Mouse (Mus musculus) neural tube, embryonic 11.5 days (tissue): ENCODE results near the gene Pcca. TPM values are rescaled to one million over a fixed set of nuclear protein-coding genes. Genes with fewer than 3 reads are reported as not detected.
"Not testable (repeated sequence)": the region's sequence is repeated elsewhere in the genome, so short reads cannot be mapped to it uniquely, and the experiment has no call there.

Experiments used
- ATAC-seq: fragments of 200-750 bp; cut with Nextera tagmentation; 2 replicates; pipeline ENCODE4 v1.8.0; 2017; ENCODE audit warnings: moderate number of reproducible peaks, mild to moderate bottlenecking, moderate TSS enrichment, moderate library complexity; ENCODE audit not compliant: insufficient read depth, low FRiP score, low TSS enrichment
- DNase-seq: peaks from one replicate; pipeline ENCODE4 v3.0.0-alpha.2; 2015; ENCODE audit warnings: low spot score
- H3K27ac ChIP-seq: fragments of 300-500 bp; sonication (generic); 2 replicates; pipeline ENCODE4 v1.5.1; 2014; ENCODE audit warnings: low read depth, mild to moderate bottlenecking, low read length
- H3K27me3 ChIP-seq: fragments of 300-500 bp; sonication (generic); 2 replicates; pipeline ENCODE4 v1.6.1; 2014; ENCODE audit warnings: mild to moderate bottlenecking, low read length, mixed read lengths; ENCODE audit not compliant: control insufficient read depth, insufficient read depth
- H3K36me3 ChIP-seq: fragments of 300-500 bp; sonication (generic); 2 replicates; pipeline ENCODE4 v1.6.1; 2014; ENCODE audit warnings: mild to moderate bottlenecking, low read length, moderate library complexity, mixed read lengths; ENCODE audit not compliant: control insufficient read depth, insufficient read depth
- H3K4me1 ChIP-seq: fragments of 300-500 bp; sonication (generic); 2 replicates; pipeline ENCODE4 v1.6.1; 2014; ENCODE audit warnings: low read length, mixed read lengths; ENCODE audit not compliant: control insufficient read depth, insufficient read depth
- H3K4me2 ChIP-seq: fragments of 300-500 bp; sonication (generic); 2 replicates; pipeline ENCODE4 v1.6.1; 2014; ENCODE audit warnings: low read depth, mild to moderate bottlenecking, moderate library complexity
- H3K4me3 ChIP-seq: fragments of 300-500 bp; sonication (generic); 2 replicates; pipeline ENCODE4 v1.5.1; 2014; ENCODE audit warnings: low read depth, low read length
- H3K9ac ChIP-seq: fragments of 300-500 bp; sonication (generic); 2 replicates; pipeline ENCODE4 v1.6.1; 2014; ENCODE audit warnings: mild to moderate bottlenecking, low read length
- H3K9me3 ChIP-seq: fragments of 300-500 bp; sonication (generic); 2 replicates; pipeline ENCODE4 v1.6.1; 2016; ENCODE audit warnings: low read length; ENCODE audit not compliant: control insufficient read depth
- WGBS: fragments of 180-500 bp; shearing (Covaris S2); extraction: QIAGEN DNeasy Blood & Tissue Kit; methylation state at CpG from one replicate; pipeline ENCODE4 v1.1.7; 2014; 5-methylcytosine and 5-hydroxymethylcytosine counted together
- polyA plus RNA-seq: library from polyadenylated mRNA; unstranded; fragments of >200 nt; fragmentation: Nextera tagmentation; extraction: Ambion mirVana; gene quantifications from 2 replicates; pipeline ENCODE4 v1.2.1, GENCODE M21; 2014

Gene Pcca
- polyA plus RNA-seq, 1 experiment from 2014 or later, result 33.4 TPM

DNA sequence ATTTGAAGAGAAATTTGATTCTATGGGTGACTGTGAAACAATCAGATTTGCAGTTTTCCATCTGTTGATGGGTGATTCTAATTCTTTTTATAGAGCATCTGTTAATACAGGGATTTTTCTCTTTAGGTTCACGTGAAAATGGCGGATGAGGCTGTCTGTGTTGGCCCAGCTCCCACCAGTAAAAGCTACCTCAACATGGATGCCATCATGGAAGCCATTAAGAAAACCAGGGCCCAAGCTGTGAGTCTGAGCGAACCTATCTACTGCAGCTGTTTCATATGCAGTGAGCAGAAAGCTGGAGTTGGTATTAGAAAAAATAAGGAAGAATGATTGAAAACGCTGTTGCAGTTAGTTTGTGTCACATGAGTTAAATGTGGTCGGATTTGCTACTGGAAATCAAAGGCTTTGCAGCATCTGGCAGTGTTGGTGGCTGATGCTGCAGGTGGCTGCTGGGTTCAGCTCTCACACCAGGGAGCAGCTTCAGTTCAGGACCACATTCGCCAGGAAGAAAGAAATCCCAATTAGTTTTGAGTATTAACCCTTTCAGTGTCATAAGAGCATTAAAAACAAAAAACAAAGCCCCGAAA lies 48.5 kb downstream of the Pcca start:
- Histone ChIP-seq H3K9me3 (no peaks in the 10 kb centered on the region), H3K4me1 (no peaks in the 10 kb centered on the region), H3K27me3 (no peaks in the 10 kb centered on the region), H3K36me3 (no peaks in the 10 kb centered on the region), H3K9ac (no peak overlapping the region), H3K4me3 (no peak overlapping the region), H3K4me2 (no peak overlapping the region), H3K27ac (no peak overlapping the region)
- ATAC-seq, result no peak
- DNase-seq, result no peak
- 65% methylated on average over 7 of the region's 7 CpGs for WGBS

DNA sequence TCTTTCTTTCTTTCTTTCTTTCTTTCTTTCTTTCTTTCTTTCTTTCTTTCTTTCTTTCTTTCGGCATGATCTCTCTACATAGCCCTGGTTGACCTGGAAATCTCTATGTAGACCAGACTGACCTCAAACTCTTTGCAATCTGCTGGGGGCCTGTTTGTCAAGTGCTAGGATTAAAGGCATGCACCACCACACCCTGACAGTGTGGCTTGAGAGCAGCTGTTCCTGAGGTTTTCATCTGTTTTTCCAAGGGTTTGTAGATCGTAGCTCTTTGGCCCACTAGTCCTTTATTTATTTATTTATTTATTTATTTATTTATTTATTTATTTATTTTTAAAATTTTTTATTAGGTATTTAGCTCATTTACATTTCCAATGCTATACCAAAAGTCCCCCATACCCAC lies 50.0 kb downstream of the Pcca start:
- 93% methylated on average over 2 of the region's 2 CpGs for WGBS
- ATAC-seq, result not testable (repeated sequence)

DNA sequence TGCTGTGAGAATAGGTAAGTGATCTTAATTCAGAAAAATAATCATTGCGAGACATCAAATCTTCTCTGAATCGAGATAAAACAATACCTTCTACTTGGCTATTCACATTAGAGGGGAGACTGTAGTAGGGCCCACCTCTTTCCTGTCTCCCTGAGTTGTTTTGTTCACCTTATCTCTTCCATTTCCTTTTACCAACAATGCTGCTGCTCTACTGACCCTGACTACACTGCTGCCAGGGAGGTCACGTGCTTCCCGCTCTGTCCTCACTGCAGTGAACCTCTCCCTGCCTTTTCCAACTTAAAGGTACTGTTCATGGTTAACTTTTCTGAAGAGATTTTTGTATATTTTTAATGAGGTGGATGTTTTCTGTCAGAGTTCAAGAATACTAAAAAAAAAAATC lies 52.8 kb downstream of the Pcca start:
- Histone ChIP-seq H3K27ac (no peak overlapping the region), H3K4me3 (no peak overlapping the region), H3K4me2 (no peak overlapping the region), H3K4me1 (no peaks in the 10 kb centered on the region), H3K36me3 (no peaks in the 10 kb centered on the region), H3K9ac (no peak overlapping the region), H3K27me3 (no peaks in the 10 kb centered on the region), H3K9me3 (no peaks in the 10 kb centered on the region)
- no peak for ATAC-seq
- DNase-seq, result no peak
- WGBS, result 90% methylated on average over 4 of the region's 4 CpGs

More for the DNA sequence above, 50.0 kb downstream of the Pcca start:
- not testable (repeated sequence) for H3K9ac ChIP-seq, H3K4me1 ChIP-seq, H3K27ac ChIP-seq, H3K4me2 ChIP-seq, H3K36me3 ChIP-seq, H3K4me3 ChIP-seq, H3K27me3 ChIP-seq, DNase-seq, H3K9me3 ChIP-seq

DNA sequence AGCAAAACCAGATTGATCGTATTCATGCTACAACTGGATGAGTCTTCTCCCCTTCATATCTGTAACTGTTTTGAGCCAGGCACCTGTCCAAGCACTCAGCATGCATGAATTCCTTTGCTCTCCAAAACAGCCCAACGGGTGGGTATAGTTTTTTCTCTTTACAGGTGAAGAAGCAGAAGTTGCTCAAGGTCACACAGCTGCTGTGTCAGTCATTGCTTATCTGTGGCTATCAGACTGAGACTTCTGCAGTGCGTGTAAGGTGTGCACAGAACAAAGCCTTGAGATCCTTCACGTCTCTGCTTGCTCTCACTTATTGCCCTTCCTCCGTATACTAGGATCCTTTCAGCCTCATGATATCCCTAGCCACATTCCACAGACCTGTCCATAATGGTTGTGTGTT lies 63.4 kb downstream of the Pcca start:
- Histone ChIP-seq H3K4me2 (no peak overlapping the region), H3K27ac (no peak overlapping the region), H3K36me3 (no peaks in the 10 kb centered on the region), H3K9me3 (no peaks in the 10 kb centered on the region), H3K9ac (no peak overlapping the region), H3K4me1 (no peaks in the 10 kb centered on the region), H3K4me3 (no peak overlapping the region), H3K27me3 (no peaks in the 10 kb centered on the region)
- DNase-seq, result no peak
- no peak for ATAC-seq
- 85% methylated on average over 5 of the region's 5 CpGs for WGBS

DNA sequence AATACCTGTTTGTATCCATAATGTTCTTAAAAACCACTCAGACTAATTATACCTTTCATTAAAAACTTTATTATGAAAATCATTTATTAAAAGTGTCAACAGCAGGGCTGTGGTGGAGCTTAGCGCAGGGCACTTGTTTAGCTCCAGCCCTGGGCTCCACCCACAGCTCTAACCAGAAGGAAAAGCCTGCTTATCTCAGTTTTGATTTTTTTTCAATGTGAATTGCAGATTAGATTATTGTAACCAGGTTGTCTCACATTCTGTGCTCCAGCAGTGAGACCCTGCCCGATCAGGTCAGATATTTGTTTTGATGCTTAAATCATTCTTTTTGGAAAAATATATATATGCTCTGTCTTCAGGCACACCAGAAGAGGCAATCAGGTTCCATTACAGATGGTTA lies 64.7 kb downstream of the Pcca start:
- 88% methylated on average over 2 of the region's 2 CpGs for WGBS
- ATAC-seq (no peak), DNase-seq (no peak)
- H3K9ac ChIP-seq, result no peak overlapping the region
- no peaks in the 10 kb centered on the region for H3K4me1 ChIP-seq
- H3K9me3 ChIP-seq, result no peaks in the 10 kb centered on the region
- no peaks in the 10 kb centered on the region for H3K36me3 ChIP-seq
- no peaks in the 10 kb centered on the region for H3K27me3 ChIP-seq
- no peak overlapping the region for H3K4me3 ChIP-seq
- H3K4me2 ChIP-seq, result no peak overlapping the region
- no peak overlapping the region for H3K27ac ChIP-seq

DNA sequence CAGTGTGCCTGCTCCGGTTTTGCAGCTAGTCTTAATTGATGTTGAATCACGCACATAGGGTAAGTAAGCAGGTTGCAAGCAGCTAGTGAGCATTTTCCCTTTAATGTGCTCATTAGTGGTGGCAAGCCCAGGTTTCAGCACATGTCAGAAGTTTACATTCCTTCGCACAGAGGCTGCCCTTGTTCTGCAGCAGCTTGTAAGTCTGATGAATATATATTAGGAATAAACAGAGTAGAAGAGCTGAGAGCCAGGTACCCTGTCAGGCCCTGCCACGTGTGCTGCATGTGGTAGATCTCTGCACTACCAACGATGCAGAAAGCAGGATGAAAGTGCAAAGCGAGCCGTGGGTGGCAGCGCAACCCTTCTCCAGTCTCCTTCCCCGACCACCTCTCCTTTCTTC lies 65.7 kb downstream of the Pcca start:
- H3K36me3 ChIP-seq, result no peaks in the 10 kb centered on the region
- H3K9me3 ChIP-seq, result no peaks in the 10 kb centered on the region
- H3K27me3 ChIP-seq, result no peaks in the 10 kb centered on the region
- no peak overlapping the region for H3K4me2 ChIP-seq
- no peak overlapping the region for H3K27ac ChIP-seq
- H3K4me1 ChIP-seq, result no peaks in the 10 kb centered on the region
- H3K4me3 ChIP-seq, result no peak overlapping the region
- WGBS, result 77% methylated on average over 9 of the region's 9 CpGs
- ATAC-seq (no peak), DNase-seq (no peak)
- H3K9ac ChIP-seq, result no peak overlapping the region

DNA sequence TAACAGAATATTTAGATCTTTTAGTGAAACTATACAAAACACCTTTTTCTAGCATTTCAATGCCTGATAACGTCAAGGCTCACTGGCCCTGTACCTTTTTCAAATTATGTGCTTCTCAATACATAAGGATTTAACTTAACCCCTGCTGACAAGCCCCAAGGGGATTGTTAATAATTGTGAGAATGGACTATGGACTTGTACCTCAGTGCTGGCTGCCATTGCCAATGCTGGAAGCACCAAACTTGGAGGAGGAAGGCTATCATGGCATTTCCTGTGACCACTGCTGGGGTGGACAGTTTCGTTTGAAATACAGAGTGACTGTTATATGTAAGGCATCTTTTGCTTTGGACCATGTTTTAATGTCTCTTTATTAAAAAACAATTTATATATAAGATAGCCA lies 68.6 kb downstream of the Pcca start:
- no peaks in the 10 kb centered on the region for H3K9me3 ChIP-seq
- no peaks in the 10 kb centered on the region for H3K27me3 ChIP-seq
- WGBS, result 81% methylated on average over 2 of the region's 2 CpGs
- H3K4me3 ChIP-seq, result no peak overlapping the region
- ATAC-seq, result no peak
- no peak for DNase-seq
- H3K36me3 ChIP-seq, result no peaks in the 10 kb centered on the region
- H3K4me2 ChIP-seq, result no peak overlapping the region
- H3K4me1 ChIP-seq, result no peaks in the 10 kb centered on the region
- H3K9ac ChIP-seq, result no peak overlapping the region
- no peak overlapping the region for H3K27ac ChIP-seq

DNA sequence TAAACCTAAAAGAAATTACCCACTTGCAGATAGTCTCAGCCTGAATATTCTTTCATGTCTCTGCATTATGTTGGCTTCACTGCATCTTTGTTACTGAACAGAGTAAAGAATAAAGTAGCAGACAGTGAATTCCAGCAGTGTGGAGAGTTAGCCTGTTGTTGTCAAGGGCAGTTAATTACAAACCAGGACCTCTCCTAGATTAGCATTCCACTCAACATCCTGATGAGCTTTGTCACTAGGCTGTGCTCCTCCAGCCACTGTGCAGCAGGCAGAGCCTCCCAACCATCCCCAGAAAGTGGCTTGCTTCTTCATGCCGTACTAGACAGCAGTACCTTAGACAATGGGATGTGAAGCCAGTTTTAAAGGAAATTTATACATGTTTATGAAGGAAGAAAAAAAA lies 72.4 kb downstream of the Pcca start:
- Histone ChIP-seq H3K36me3 (no peaks in the 10 kb centered on the region), H3K4me2 (no peak overlapping the region), H3K4me3 (no peak overlapping the region), H3K9me3 (no peaks in the 10 kb centered on the region), H3K9ac (no peak overlapping the region), H3K27ac (no peak overlapping the region), H3K27me3 (no peaks in the 10 kb centered on the region), H3K4me1 (no peaks in the 10 kb centered on the region)
- 67% methylated on average over 1 of the region's 1 CpGs for WGBS
- DNase-seq, result no peak
- peak; percentile 60; the same call in 1 of the 2 replicates for ATAC-seq

DNA sequence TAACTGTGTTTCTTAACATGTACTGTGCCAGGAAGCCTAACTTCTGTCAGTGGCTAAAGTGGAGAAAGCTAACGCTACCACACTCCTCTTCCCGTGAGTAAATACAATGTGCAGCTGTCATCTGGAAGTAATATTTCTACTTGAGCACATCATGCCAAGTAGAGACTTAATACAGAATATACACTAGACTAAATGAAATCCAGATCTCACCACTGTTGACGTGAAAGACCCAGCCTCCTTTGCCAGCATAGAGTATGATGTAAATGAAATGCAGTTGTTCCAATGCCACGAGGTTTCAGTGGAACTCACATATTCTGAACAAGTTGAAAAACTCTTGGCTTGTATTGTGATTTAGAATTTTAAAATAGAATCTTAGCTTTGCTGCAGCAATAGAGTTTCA lies 73.3 kb downstream of the Pcca start:
- no peak for ATAC-seq
- H3K4me2 ChIP-seq, result no peak overlapping the region
- no peak for DNase-seq
- no peaks in the 10 kb centered on the region for H3K4me1 ChIP-seq
- no peak overlapping the region for H3K9ac ChIP-seq
- no peak overlapping the region for H3K27ac ChIP-seq
- H3K27me3 ChIP-seq, result no peaks in the 10 kb centered on the region
- WGBS, result 70% methylated on average over 4 of the region's 4 CpGs
- H3K9me3 ChIP-seq, result no peaks in the 10 kb centered on the region
- H3K36me3 ChIP-seq, result no peaks in the 10 kb centered on the region
- no peak overlapping the region for H3K4me3 ChIP-seq
